Mouse (Mus musculus) neutrophil, adult 5-6 weeks (primary cell): Measurements from ENCODE around the gene Qser1. TPM values are rescaled to one million over a fixed set of nuclear protein-coding genes. Genes with fewer than 3 reads are reported as not detected.
"Not testable (repeated sequence)": the region's sequence is repeated elsewhere in the genome, so short reads cannot be mapped to it uniquely, and the experiment has no call there.

Experiments used
- ATAC-seq: fragments of 151-379, 151-347 bp; 2 replicates; pipeline ENCODE4 v1.8.0; 2017; ENCODE audit warnings: mild to moderate bottlenecking, moderate TSS enrichment; ENCODE audit not compliant: insufficient number of reproducible peaks, poor library complexity, low FRiP score, severe bottlenecking; ENCODE audit errors: extremely low read depth
- total RNA-seq: library from RNA; stranded (forward); fragments of 200-1000 nt; gene quantifications from 2 replicates; pipeline ENCODE4 v1.2.3, GENCODE M21; 2017

The Qser1 gene
- 5.3 and 5.6 TPM in 2 replicates for total RNA-seq

GRCm38 (mm10) chr2:104816371-104816827 lies at the start of gene Qser1:
TSS of gene Qser1 (minus strand) at chr2:104816760.
- no peak for ATAC-seq

GRCm38 (mm10) chr2:104864176-104864860 lies 47.8 kb upstream of the Qser1 start:
- ATAC-seq = no peak

DNA sequence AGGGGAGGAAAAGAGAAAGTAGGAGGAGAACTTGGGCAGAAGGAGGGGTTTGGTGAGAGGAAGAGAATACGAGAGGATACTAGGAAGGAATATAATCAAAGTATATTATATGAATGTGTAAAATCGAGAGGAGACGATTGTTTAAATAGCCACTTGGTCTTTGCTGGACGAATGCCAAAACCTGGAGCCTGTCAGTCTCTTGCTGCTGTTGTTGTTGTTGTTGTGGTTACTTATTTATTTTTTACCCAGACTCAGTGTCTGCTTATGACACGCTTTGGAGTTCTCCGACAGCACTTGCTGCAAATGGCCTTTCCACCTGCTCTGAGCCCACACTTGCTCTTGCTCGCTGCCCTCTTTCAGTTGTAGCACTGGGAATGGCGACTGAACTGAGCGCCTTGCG lies 43.9 kb upstream of the Qser1 start:
- ATAC-seq = no peak

GRCm38 (mm10) chr2:104859060-104859459 lies 42.5 kb upstream of the Qser1 start:
- no peak for ATAC-seq

- ATAC-seq = not testable (repeated sequence)
Observed at GRCm38 (mm10) chr2:104858083-104858482, 41.5 kb upstream of the Qser1 start.

- no peak for ATAC-seq
Observed at GRCm38 (mm10) chr2:104856218-104856617, 39.7 kb upstream of the Qser1 start.

DNA sequence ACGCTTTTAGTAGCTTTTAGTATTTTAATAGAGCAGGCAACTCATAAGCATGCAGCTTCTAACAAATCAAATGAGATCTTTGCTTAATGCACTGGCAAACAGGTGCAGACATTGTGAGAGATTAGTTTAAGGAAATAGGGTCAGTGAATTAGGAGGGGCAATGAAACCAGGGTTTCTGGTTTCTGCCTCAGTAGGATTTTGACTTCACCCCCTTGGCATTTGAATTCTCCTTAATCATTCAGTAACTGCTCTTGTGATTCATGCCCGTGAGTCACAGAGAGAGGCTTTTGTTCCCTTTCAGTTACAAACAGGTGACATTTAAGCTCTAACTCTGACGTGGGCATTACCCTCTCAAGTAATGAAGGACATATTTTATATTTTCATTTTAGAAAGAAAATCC lies 39.2 kb upstream of the Qser1 start:
- ATAC-seq = no peak

DNA sequence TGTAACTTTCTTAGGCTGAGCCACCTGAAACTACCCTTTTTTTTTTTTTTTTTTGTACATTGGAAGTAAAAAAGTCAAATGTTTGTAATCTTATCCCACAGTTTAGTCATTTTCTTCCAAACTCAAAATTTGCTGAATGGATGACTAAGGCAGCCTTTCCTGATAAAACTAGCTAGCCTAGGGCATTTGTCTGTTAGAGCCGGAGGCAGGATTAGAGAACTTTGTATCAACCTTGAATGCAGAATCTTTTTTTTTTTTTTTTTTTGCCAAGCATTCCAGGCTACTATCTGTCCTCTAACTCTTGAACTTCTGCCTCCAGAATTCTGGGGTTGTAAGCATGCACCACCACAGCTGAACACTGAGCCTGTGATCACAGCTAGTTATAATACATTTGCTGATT lies 38.3 kb upstream of the Qser1 start:
- ATAC-seq = no peak

DNA sequence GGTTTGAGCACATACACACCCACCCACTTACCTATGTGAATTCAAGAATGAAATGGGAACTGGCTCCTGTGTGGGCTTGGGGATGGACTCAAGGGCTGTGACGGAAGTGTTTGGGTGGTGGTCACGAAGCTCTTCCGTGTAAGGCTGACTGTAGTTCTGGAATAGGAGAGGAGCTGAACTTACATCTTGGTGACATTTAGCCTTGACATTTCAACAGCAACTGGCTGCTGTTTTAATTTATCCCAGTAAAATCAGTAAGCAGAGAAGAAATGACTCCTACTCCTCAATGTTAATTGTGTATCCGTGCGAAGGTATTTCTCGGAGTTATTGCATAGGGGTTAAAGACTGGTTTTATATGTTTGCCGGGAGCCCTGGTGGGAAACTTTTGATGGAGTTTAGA lies 36.0 kb upstream of the Qser1 start:
- ATAC-seq = no peak

DNA sequence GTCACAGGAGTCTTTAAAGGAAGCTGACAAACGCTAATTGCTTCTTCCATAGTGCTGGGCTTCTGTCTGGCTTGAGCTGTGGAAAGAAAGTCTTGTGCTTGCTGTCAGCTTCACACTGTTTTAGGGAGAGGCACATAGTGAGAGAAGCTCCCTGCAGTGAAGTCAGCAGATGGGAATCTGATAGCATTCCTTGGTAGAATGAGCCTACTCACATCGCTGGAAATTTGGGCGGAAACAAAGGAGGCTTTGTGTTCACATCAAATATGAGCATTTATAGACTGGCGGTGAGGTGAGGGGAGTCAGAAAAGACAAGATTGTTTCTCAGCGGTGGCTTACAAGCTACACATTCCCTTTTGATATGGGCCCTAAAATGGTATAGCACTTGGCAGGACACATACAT lies 35.1 kb upstream of the Qser1 start:
- no peak for ATAC-seq

GRCm38 (mm10) chr2:104849991-104850359 lies 33.4 kb upstream of the Qser1 start:
- ATAC-seq = no peak

DNA sequence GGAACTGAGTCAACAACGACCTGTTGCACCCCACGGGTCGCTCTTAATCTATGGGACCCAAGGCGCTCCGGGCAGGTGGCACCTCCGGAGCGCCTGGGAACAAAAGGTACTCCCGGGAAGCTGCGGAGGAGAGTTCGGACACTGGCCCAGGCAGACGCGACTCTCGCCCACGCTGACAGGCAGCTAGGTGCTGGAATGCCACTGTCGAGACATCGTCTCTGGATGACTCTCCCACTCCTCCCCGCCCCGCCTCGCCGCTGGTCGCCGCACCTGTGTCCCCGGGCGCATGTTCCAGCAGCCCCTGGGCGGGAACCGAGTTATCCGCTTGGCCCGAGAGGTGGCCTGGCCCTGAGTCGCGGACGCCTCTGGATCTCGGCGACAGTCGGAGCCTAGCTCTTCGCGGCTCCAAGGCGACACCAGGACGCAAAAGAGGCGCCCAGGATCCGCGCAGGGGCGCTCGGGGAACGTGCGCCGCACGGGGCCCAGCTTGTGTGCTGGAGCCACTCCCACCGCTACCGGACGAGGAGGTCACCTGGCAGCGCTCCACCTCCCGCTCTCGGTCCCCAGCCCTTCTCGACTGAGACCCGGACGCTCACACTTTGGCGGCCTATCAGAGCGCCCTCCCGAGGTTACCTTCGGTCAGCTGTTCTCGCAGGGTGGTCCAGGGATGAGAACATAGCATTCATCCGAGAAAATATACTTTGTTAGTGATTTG lies 32.9 kb upstream of the Qser1 start, which contains the start of gene Prrg4:
Prrg4 (minus strand) TSS at position 601 of the 715 bp plus-strand sequence.
- ATAC-seq = peak; percentile 52

GRCm38 (mm10) chr2:104848235-104849161 lies 31.9 kb upstream of the Qser1 start:
- ATAC-seq = no peak

- peak; percentile 67; the same call in 1 of the 2 replicates for ATAC-seq
Observed at GRCm38 (mm10) chr2:104847645-104848044, 31.1 kb upstream of the Qser1 start.

DNA sequence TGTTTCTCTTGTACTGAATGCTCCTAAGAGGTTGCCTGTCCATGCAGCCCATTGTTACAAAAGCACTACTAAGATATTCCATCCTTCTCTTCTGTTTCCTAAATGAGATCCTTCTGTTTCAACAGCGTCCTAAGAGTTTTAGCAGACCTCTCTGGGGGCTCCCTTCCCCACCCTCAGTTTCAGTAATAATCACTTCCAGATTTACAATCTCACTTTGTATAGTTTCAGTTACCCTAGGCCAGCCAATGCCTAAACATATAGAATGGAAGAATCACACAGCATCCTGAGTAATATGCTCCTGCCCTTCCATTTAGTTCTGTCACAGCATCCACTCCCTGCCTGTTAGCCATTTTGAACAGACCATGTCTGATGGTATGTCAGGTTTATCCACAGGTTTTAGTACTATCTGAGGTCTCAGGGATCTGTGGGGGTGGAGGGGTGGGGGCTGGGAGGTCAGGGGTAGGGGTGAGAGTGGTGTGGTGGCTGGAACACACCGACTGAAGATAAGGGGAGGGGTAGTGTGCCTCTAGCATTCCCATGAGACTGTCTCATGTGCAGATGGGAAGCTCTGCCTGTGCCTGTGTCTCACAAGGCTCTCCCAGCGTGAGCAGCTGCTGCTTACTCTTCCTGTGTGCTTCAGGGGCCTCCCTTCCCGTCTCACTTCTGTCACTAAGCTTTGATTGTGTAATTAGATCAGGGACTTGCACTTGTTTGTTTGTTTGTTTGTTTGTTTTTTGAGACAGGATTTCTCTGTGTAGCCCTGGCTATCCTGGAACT lies 30.3 kb upstream of the Qser1 start:
- no peak for ATAC-seq

DNA sequence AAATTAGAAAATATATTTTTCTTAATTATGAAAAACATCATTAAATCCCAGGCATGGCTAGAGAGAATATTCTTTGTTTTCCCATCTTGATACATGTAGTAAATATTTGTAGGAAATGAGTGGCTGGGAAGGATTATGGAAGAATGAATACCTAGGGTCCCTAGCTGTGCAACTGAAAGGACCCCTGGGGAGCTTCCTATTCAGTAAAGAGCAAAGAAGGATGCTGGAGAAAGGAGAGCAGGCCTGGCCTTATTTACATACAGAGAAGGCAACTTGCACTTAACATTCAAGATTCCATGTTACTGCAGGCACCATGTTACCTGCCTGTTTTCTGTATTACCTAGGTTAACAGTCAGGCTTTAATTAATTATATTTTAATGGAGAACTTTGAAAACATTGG lies 26.0 kb upstream of the Qser1 start:
- ATAC-seq = no peak

DNA sequence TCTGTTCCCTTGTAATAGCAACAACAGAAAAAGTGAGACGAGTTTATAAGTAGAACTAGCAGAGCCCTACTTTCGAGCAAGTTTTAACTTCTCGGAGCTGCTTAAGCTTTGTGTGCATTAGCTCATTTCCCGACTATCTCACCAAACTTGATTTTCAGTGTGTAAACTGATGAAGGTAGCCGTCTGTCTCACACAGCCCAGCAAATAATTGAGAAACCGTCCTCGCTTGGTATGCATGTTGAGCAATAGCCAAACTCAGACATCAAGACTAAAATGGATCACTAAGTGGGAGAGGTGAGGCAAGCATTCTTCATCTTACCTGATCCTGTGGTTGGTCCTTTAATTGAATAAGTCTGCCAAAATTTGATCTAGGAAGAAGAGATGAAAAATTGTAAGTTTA lies 25.2 kb upstream of the Qser1 start:
- no peak for ATAC-seq

DNA sequence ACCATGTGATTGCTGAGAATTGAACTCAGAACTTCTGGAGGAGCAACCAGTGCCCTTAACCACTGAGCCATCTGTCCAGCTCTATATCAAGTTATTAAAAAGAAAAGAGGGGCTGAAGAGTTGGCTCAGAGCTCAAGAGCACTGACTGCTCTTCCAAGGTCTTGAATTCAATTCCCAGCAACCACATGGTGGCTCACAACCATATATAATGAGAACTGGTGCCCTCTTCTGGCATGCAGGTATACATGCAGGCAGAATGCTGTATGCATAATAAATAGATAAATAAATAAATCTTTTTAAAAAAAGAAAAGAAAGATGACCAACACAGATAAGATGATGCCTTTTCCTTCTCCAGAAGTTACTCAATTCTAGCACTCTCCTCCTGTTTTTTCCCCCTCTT lies 24.4 kb upstream of the Qser1 start:
- ATAC-seq = no peak

DNA sequence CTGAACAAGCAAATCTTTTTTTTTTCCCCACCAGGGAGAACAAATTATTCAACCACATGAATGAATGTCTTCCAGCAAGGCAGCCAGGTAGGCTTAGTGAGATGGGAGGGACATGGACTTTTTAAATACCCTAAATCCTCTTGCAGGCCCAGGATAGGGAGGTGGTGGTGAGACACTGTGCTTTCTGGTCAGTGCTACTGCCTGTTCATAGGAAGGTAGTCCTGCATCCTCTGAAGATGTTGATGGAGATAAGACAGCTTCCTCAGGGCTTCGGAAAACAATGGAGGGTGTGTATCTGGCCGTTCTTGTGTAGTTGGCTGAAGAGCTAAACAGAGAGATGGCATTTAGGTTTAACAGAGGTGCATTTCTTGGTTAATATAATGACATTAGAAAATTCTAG lies 15.9 kb upstream of the Qser1 start:
- no peak for ATAC-seq
